Comparison of ENCODE assay signal across 12 mouse cellular contexts in genomic region chr7:82609629-82610028, GRCm38 (mm10). TPM values are rescaled to one million over a fixed set of nuclear protein-coding genes. Genes with fewer than 3 reads are reported as not detected.
DNase-seq lines count a peak whose midpoint lies in the region; ATAC-seq and TF ChIP-seq lines count a peak whose summit lies in the region.
"Had no signal": no experiment of that assay in that cellular context is flagged by ENCODE, and none has a peak within 500 bp of the region (broad histone marks: within the 10 kb centered on the region; RNA-seq: fewer than 3 reads in every experiment).

No protein-coding gene starts in this region.

- H3K4me1 ChIP-seq in stomach, postnatal 0 days (replicated peaks; ENCODE audit: control insufficient read depth, insufficient read depth): no peaks in the 10 kb centered on the region
- H3K4me1 ChIP-seq: liver, embryonic 15.5 days had no signal

- H3K4me2 ChIP-seq in stomach, postnatal 0 days (replicated peaks; ENCODE audit: low read depth): no peak overlapping the region
- H3K4me2 ChIP-seq: liver, embryonic 15.5 days had no signal

- no peak for TF ChIP-seq EP300 in stomach, postnatal 0 days (optimal IDR thresholded peaks at IDR 0.05)

- WGBS in stomach, postnatal 0 days: 59% methylated on average over 3 of the region's 3 CpGs

- no peaks in the 10 kb centered on the region for H3K36me3 ChIP-seq in stomach, postnatal 0 days (ENCODE audit: control insufficient read depth, insufficient read depth, low read length)
- H3K36me3 ChIP-seq: liver, embryonic 15.5 days had no signal

- H3K9me3 ChIP-seq in stomach, postnatal 0 days (ENCODE audit: control insufficient read depth, low read length): no peaks in the 10 kb centered on the region
- H3K9me3 ChIP-seq: liver, embryonic 15.5 days had no signal

- peak; percentile 67 for TF ChIP-seq CTCF in stomach, postnatal 0 days (IDR thresholded peaks at IDR 0.05; ENCODE audit: low read depth)

- DNase-seq in cerebellum, postnatal 10 days: peak; percentile 48 to 51
- DNase-seq in cerebellum, adult 8-10 months: no peak
- peak; percentile 21 for DNase-seq in layer of hippocampus, adult 11-12 months (ENCODE audit: low spot score)
- DNase-seq in layer of hippocampus, adult 9-11 months: no peak
- DNase-seq in right cerebral cortex, postnatal 4 days: peak; percentile 12
- DNase-seq in right cerebral cortex, postnatal 25 days: no peak
- DNase-seq in stomach, postnatal 0 days (ENCODE audit: low spot score): no peak
- no peak for DNase-seq in spleen, adult 18-20 months
- DNase-seq: cerebellum, postnatal 36 days; kidney, adult 2 months had no signal

- no peaks in the 10 kb centered on the region for H3K27me3 ChIP-seq in stomach, postnatal 0 days (ENCODE audit: control insufficient read depth, insufficient read depth, low read length)
- H3K27me3 ChIP-seq: liver, embryonic 15.5 days had no signal

- no peak overlapping the region for H3K9ac ChIP-seq in stomach, postnatal 0 days (ENCODE audit: low read length)
- H3K9ac ChIP-seq: liver, embryonic 15.5 days had no signal

- no peak overlapping the region for H3K4me3 ChIP-seq in stomach, postnatal 0 days (ENCODE audit: low read depth, low read length)
- H3K4me3 ChIP-seq: liver, embryonic 15.5 days had no signal

- ATAC-seq in stomach, postnatal 0 days (ENCODE audit: low FRiP score, low TSS enrichment): no peak
- ATAC-seq: forebrain, embryonic 16.5 days had no signal

- H3K27ac ChIP-seq in stomach, postnatal 0 days (replicated peaks): no peak overlapping the region
- H3K27ac ChIP-seq: liver, embryonic 15.5 days had no signal

RNA-seq across cellular contexts. Expression of gene Saxo2, which starts 38.7 kb away (rescaled TPM):
- 3.1 and 3.8 TPM in 2 replicates for polyA plus RNA-seq in stomach, postnatal 0 days (2015; fragmentation: Nextera tagmentation; extraction: Ambion mirVana)

RNA-seq across cellular contexts. Expression of gene Efl1, which starts 38.8 kb away (rescaled TPM):
- 14.3 and 14.5 TPM in 2 replicates for polyA plus RNA-seq in stomach, postnatal 0 days (2015; fragmentation: Nextera tagmentation; extraction: Ambion mirVana)

Comparison
In these comparisons a context has a peak if more than half of its experiments do, and no peak if none do; other contexts are left out.
1. DNase-seq: peak in cerebellum, postnatal 10 days (2 of 2), layer of hippocampus, adult 11-12 months (single experiment) and right cerebral cortex, postnatal 4 days (single experiment); none in cerebellum, adult 8-10 months (single experiment), layer of hippocampus, adult 9-11 months (single experiment), right cerebral cortex, postnatal 25 days (single experiment), stomach, postnatal 0 days (single experiment) and spleen, adult 18-20 months (0 of 2).